Mouse (Mus musculus) olfactory bulb, adult 2 months (tissue): ENCODE measurements around the gene Lce1c. TPM values are rescaled to one million over a fixed set of nuclear protein-coding genes. Genes with fewer than 3 reads are reported as not detected.

Experiments used
- H3K27ac ChIP-seq: fragments of 200-500 bp; 2 replicates; pipeline ENCODE4 v1.5.1; 2012; ENCODE audit warnings: low read depth, low read length; ENCODE audit not compliant: insufficient read depth
- H3K4me1 ChIP-seq: fragments of 200-500 bp; 2 replicates; pipeline ENCODE4 v1.6.1; 2012; ENCODE audit warnings: low read length; ENCODE audit not compliant: control insufficient read depth, insufficient read depth
- H3K4me3 ChIP-seq: fragments of 200-500 bp; 2 replicates; pipeline ENCODE4 v1.5.1; 2012; ENCODE audit warnings: mild to moderate bottlenecking, low read depth, low read length, moderate library complexity; ENCODE audit not compliant: insufficient read depth
- CTCF ChIP-seq: fragments of 200-500 bp; IDR thresholded peaks from 2 replicates; pipeline ENCODE4 v1.5.1; 2012; ENCODE audit warnings: low read depth, mild to moderate bottlenecking, low read length, moderate library complexity; ENCODE audit not compliant: insufficient read depth
- POLR2A ChIP-seq: fragments of 200-500 bp; IDR thresholded peaks from 2 replicates; pipeline ENCODE4 v1.6.1; 2012; ENCODE audit warnings: mild to moderate bottlenecking, low read depth, low read length, moderate library complexity; ENCODE audit not compliant: insufficient read depth
- WGBS: fragments of 180-500 bp; shearing (Covaris S2); methylation state at CpG from one replicate; pipeline ENCODE4 v1.1.7; 2018; 5-methylcytosine and 5-hydroxymethylcytosine counted together
- polyA plus RNA-seq: library from polyadenylated mRNA; stranded (reverse); fragments of >200 nt; gene quantifications from 2 replicates; pipeline ENCODE4 v1.2.4, GENCODE M21; 2012; ENCODE audit warnings: low replicate concordance; ENCODE audit not compliant: missing spikeins, insufficient read depth, insufficient read length

Gene Lce1c
- polyA plus RNA-seq, 1 experiment, result not detected

DNA sequence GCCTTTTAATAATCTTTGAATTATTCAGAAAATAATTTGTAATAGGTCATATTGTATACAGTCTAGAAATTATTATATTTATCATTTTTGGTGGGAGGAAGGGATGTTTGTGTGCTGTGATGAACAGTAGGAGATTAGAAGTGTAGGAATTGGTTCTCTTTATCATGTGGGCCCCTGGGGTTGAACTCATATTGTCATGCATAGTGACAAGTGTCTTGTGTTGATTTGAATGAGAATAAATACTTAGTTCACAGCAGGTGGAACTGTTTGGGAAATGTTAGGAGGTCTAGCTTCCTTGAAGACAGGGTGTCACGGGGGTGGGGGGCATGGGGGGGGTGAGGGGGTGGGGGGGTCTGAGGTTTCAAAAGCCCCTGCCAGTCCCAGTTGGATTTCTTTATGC is 15.6 kb downstream of the Lce1c start:
- TF ChIP-seq CTCF (no peak), POLR2A (no peak)
- WGBS, result 23% methylated on average over 1 of the region's 1 CpGs
- Histone ChIP-seq H3K27ac (no peak overlapping the region), H3K4me1 (no peaks in the 10 kb centered on the region), H3K4me3 (no peak overlapping the region)

DNA sequence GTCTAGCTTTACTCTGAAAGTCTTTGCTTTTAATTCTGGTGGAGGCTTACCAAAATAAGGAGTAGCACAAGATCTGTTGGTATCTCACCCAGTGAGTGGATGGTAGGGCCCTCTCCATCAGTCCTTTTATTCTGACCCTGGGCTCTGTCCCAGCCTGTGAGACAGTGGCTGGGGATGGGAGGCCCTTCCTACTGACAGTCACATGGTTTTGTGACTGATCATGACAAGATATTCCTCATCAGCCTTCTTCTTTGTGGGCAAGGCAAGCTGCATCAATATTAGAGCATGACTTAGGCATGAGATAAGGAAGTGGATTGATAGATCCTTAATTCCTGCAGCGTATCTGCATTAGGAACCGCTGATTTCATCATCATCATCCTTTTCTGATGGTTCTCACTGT is 29.9 kb downstream of the Lce1c start, which contains the start of gene Lce1e:
Gene Lce1e, minus strand, starts transcription at position 101 of the 400 bp plus-strand sequence.
- H3K4me3 ChIP-seq, result no peak within 1 kb of the TSS
- WGBS, result 83% methylated on average over 2 of the region's 2 CpGs
- no peaks in the 10 kb centered on the region for H3K4me1 ChIP-seq
- TF ChIP-seq CTCF (no peak), POLR2A (no peak)
- H3K27ac ChIP-seq, result no peak within 1 kb of the TSS

DNA sequence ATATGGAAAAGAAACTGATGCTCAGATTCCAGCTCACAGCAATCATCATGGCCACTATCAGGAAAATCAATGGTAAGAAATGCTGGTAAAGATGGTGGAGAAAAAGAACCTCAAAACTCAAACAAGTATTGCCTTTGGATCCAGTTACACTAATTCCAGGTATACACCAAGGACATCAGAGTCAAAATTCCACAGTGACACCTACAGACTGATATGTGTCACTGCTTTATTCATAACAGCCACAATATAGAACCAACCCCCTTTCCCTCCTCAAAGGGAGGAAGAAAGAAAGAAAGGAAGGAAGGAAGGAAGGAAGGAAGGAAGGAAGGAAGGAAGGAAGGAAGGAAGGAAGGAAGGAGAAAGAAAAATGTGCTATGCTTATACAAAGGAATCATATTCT is 36.1 kb downstream of the Lce1c start:
- H3K4me1 ChIP-seq, result no peaks in the 10 kb centered on the region
- H3K27ac ChIP-seq, result no peak overlapping the region
- no peak overlapping the region for H3K4me3 ChIP-seq
- TF ChIP-seq CTCF, result no peak
- TF ChIP-seq POLR2A, result no peak

DNA sequence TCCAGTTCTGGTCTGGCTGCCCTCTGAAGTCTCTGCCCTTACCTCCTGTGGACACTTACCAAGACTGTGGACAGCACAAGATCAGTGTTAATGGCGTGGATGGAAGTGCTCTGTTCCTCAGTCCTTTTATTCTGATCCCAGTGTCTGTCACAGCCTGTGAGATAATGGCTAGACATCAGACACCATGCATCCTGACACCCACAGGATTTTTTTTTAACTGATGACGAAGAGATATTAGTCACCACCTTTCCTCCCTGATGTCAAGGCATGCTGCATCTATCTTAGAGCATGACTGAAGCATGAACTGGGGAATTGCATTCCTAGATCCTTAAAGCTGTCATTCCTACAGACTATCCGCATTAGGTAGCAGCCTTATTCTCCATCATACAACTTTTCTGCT is 41.2 kb downstream of the Lce1c start, which contains the start of gene Lce1f:
Gene Lce1f, minus strand, starts transcription at position 101 of the 400 bp plus-strand sequence.
- Histone ChIP-seq H3K4me3 (no peak within 1 kb of the TSS), H3K4me1 (no peaks in the 10 kb centered on the region), H3K27ac (no peak within 1 kb of the TSS)
- 77% methylated on average over 3 of the region's 3 CpGs for WGBS
- TF ChIP-seq POLR2A, result no peak
- no peak for TF ChIP-seq CTCF

DNA sequence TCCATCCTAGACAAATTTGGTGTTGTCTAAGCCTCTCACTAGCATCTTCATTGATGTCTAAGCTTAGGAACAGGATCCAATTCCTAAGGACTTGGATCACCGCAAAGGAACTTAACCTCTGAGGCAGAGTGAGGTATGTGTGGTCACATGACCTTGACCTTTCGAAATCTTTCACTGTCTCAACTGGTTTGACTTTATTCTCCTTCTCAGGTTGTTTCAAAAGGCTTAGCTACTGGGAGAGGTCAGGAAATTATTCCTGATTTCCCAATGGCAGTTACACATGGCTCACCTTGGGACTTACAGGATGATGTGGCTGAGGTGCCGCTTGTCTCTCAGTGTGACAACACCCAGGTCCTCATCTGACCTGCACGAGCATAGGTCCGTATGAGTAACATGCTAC is 43.6 kb downstream of the Lce1c start:
- no peaks in the 10 kb centered on the region for H3K4me1 ChIP-seq
- H3K4me3 ChIP-seq, result no peak overlapping the region
- 92% methylated on average over 5 of the region's 5 CpGs for WGBS
- TF ChIP-seq CTCF, result no peak
- TF ChIP-seq POLR2A, result no peak
- H3K27ac ChIP-seq, result no peak overlapping the region

Other genes starting within 250 kb of the Lce1c start
- not detected in 2 replicates for gene Gm9774, start 249.8 kb upstream of the Lce1c start, polyA plus RNA-seq
- not detected in 2 replicates for gene Sprr2k, start 246.7 kb upstream of the Lce1c start, polyA plus RNA-seq
- not detected in 2 replicates for gene Sprr1b, start 240.5 kb upstream of the Lce1c start, polyA plus RNA-seq
- not detected in 2 replicates for gene Sprr3, start 220.5 kb upstream of the Lce1c start, polyA plus RNA-seq
- not detected in 2 replicates for gene Sprr1a, start 193.4 kb upstream of the Lce1c start, polyA plus RNA-seq
- gene Sprr4, start 178.8 kb upstream of the Lce1c start, polyA plus RNA-seq, result not detected in 2 replicates
- gene 2310046K23Rik, start 144.7 kb upstream of the Lce1c start, polyA plus RNA-seq, result not detected in 2 replicates
- not detected in 2 replicates for gene Ivl, start 105.5 kb upstream of the Lce1c start, polyA plus RNA-seq
- gene Smcp, start 90.2 kb upstream of the Lce1c start, polyA plus RNA-seq, result not detected in 2 replicates
- gene 2210017I01Rik, start 71.8 kb upstream of the Lce1c start, polyA plus RNA-seq, result not detected in 2 replicates
- gene Lce6a, start 57.6 kb upstream of the Lce1c start, polyA plus RNA-seq, result not detected in 2 replicates
- gene Lce1a1, start 30.9 kb upstream of the Lce1c start, polyA plus RNA-seq, result not detected in 2 replicates
- gene Lce1b, start 22.3 kb upstream of the Lce1c start, polyA plus RNA-seq, result not detected in 2 replicates
- gene Lce1a2, start 8.9 kb upstream of the Lce1c start, polyA plus RNA-seq, result not detected in 2 replicates
- gene Lce1d, start 8.0 kb downstream of the Lce1c start, polyA plus RNA-seq, result not detected in 2 replicates
- gene Lce1e, start 29.8 kb downstream of the Lce1c start, polyA plus RNA-seq, result not detected in 2 replicates
- not detected in 2 replicates for gene Lce1f, start 41.1 kb downstream of the Lce1c start, polyA plus RNA-seq
- not detected in 2 replicates for gene Gm38119, start 59.8 kb downstream of the Lce1c start, polyA plus RNA-seq
- gene Lce1g, start 73.1 kb downstream of the Lce1c start, polyA plus RNA-seq, result not detected in 2 replicates
- not detected in 2 replicates for gene Lce1h, start 85.8 kb downstream of the Lce1c start, polyA plus RNA-seq
- not detected in 2 replicates for gene Lce1i, start 99.7 kb downstream of the Lce1c start, polyA plus RNA-seq
- not detected in 2 replicates for gene Lce1j, start 111.3 kb downstream of the Lce1c start, polyA plus RNA-seq
- gene Lce1k, start 128.6 kb downstream of the Lce1c start, polyA plus RNA-seq, result not detected in 2 replicates
- gene Kprp, start 148.0 kb downstream of the Lce1c start, polyA plus RNA-seq, result not detected in 2 replicates
- gene Lce1l, start 172.0 kb downstream of the Lce1c start, polyA plus RNA-seq, result not detected in 2 replicates
- gene 2310050C09Rik, start 191.0 kb downstream of the Lce1c start, polyA plus RNA-seq, result not detected in 2 replicates
- not detected in 2 replicates for gene Lce3a, start 247.0 kb downstream of the Lce1c start, polyA plus RNA-seq